Comparison of ENCODE assay signal across 10 mouse cellular contexts in genomic region chr9:117484396-117484795, GRCm38 (mm10).
DNase-seq lines count a peak whose midpoint lies in the region; ATAC-seq lines count a peak whose summit lies in the region.
"Had no signal": no experiment of that assay in that cellular context is flagged by ENCODE, and none has a peak within 500 bp of the region (broad histone marks: within the 10 kb centered on the region; RNA-seq: fewer than 3 reads in every experiment).

No protein-coding gene starts in this region.

- H3K4me3 ChIP-seq in limb, embryonic 11.5 days (ENCODE audit: low read depth, low read length), result no peak overlapping the region
- H3K4me3 ChIP-seq: liver, embryonic 15.5 days had no signal

- ATAC-seq in limb, embryonic 11.5 days (ENCODE audit: insufficient number of reproducible peaks, low FRiP score, low TSS enrichment, low read depth), result no peak

- no peaks in the 10 kb centered on the region for H3K9me3 ChIP-seq in limb, embryonic 11.5 days (ENCODE audit: control insufficient read depth, low read length)
- H3K9me3 ChIP-seq: liver, embryonic 15.5 days had no signal

- no peaks in the 10 kb centered on the region for H3K36me3 ChIP-seq in limb, embryonic 11.5 days (ENCODE audit: control insufficient read depth, insufficient read depth, low read length)
- H3K36me3 ChIP-seq: liver, embryonic 15.5 days had no signal

- peak; percentile 10 for DNase-seq in adrenal gland, postnatal 10 days
- DNase-seq in adrenal gland, adult 8-10 months, result no peak
- DNase-seq in kidney, adult 9 months, result peak; percentile 18
- no peak for DNase-seq in kidney, postnatal 14 days
- DNase-seq in right cerebral cortex, postnatal 14 days, result peak; percentile 9
- no peak for DNase-seq in right cerebral cortex, adult 2 months (ENCODE audit: low spot score in 2 of 2)
- DNase-seq in limb, embryonic 11.5 days (ENCODE audit: low spot score), result peak; percentile 49
- no peak for DNase-seq in frontal cortex, postnatal 14 days (ENCODE audit: low spot score in 2 of 2)

- H3K9ac ChIP-seq in limb, embryonic 11.5 days (ENCODE audit: low read length), result no peak overlapping the region
- H3K9ac ChIP-seq: liver, embryonic 15.5 days had no signal

- H3K4me1 ChIP-seq in limb, embryonic 11.5 days (ENCODE audit: control insufficient read depth, insufficient read depth, low read length), result no peaks in the 10 kb centered on the region
- H3K4me1 ChIP-seq: liver, embryonic 15.5 days had no signal

- H3K4me2 ChIP-seq in limb, embryonic 11.5 days (ENCODE audit: low read depth, severe bottlenecking), result no peak overlapping the region
- H3K4me2 ChIP-seq: heart, embryonic 11.5 days; liver, embryonic 15.5 days had no signal

- WGBS in limb, embryonic 11.5 days, result 85% methylated on average over 5 of the region's 5 CpGs

- H3K27me3 ChIP-seq in limb, embryonic 11.5 days (ENCODE audit: control insufficient read depth, insufficient read depth, low read length), result no peaks in the 10 kb centered on the region
- H3K27me3 ChIP-seq: liver, embryonic 15.5 days had no signal

- H3K27ac ChIP-seq in limb, embryonic 11.5 days (replicated peaks; ENCODE audit: low read depth, low read length), result no peak overlapping the region
- H3K27ac ChIP-seq: liver, embryonic 15.5 days had no signal

Comparison
In these comparisons a context has a peak if more than half of its experiments do, and no peak if none do; other contexts are left out.
1. DNase-seq: peak in adrenal gland, postnatal 10 days (single experiment), kidney, adult 9 months (single experiment), right cerebral cortex, postnatal 14 days (single experiment) and limb, embryonic 11.5 days (single experiment); none in adrenal gland, adult 8-10 months (single experiment), kidney, postnatal 14 days (single experiment), right cerebral cortex, adult 2 months (0 of 2) and frontal cortex, postnatal 14 days (0 of 2).